Mouse (Mus musculus) embryo, embryonic 11.5 days (tissue): ENCODE data around the gene Sppl2a.
"Not testable (repeated sequence)": the region's sequence is repeated elsewhere in the genome, so short reads cannot be mapped to it uniquely, and the experiment has no call there.

ENCODE experiments used
- DNase-seq: peaks from one replicate; pipeline ENCODE4 v3.0.0-alpha.2; 2012; ENCODE audit warnings: low read depth, low spot score

Sppl2a gene

DNA sequence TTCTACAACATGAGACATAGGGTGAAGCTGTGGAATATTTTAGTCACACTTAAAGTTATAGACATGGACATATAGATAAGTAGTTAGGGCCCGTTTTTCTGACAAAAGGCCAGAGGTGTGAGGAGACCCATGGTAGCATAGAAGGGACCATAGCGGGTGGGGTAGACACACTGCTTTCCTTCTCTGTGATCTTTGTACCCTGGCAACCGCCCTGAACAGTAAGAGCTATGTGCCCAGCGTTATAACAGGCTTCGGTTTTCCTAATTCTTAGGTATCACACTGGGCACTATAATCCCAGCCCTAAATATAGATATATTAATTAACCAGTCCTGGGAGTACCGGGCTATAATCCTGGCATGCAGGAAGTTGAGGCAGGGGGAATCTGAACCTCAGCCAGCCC, 36.1 kb downstream of the Sppl2a start:
- DNase-seq = no peak

DNA sequence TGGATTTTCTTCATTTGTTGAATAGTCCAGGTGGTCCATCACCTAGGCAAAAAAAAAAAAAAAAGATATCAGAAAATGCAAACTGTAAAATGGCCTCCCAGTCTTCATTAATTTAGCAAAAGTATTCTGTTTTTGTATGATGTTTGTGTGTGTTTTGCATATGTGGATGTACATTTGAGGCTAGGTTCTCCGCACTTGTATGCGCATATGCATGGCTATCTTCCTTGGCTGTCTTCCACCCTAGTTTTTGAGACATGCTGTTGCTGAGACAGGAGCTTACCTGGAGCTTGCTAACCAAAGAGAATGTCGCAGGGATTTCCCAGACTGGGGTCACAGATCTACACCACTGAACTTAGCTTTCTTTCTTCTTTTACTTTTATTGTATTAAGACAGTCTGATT, 38.8 kb downstream of the Sppl2a start:
- no peak for DNase-seq

DNA sequence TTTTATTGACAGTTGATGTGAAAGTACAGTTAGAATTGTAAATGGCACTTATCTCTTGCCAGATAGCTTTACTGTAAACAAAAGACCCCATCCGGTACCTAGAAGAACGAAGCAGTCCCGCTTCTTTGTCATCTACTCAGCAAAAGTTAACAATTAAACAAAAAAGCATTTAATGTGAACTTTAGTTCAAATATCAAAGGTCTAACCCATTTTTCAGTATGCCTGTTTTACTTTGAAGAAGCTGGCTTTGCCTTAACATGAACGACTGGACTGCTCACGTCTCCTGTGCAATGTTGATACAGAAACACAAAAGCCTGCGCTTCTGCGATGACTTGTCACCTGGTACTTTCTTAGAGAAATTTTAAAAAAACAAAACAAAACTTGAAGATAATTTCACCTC, 40.7 kb downstream of the Sppl2a start:
- DNase-seq = no peak

DNA sequence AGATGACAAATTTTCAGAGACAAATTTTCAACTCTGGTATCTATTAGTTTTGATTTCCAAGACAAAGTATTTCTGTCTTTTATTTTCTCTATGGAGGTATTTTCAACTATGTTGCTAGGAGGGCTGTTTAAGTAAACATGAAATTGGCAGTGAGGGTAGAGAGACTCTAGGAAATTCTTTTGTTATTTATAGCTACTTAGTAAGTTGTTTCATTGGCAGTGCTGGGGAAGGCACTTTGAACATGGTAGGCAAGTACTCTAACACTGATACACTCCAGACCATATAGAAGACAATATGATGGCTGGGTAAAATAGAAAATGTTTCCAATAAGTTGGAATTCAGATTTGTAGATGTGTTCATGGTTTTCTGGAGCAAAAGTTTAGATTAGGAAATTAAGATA, 41.3 kb downstream of the Sppl2a start:
- DNase-seq = no peak

DNA sequence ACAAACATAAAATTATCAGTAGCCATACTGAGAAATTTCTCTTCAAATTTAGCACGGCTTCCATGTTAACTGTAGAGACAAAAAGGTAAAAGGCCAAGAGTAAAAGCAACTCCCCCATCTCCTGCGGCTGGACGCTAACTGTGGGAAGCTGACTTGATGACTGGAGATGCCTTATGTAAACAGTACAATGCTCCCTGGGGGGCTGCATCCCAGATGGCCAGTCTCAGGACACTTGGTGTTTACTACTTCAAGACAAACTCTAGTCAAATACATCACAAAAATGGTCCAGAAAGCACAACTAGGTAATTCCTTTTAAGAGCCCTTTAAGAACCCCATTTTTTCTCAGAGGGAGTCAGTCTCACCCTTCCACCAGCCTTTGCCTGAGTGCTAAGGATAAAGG, 45.9 kb downstream of the Sppl2a start:
- no peak for DNase-seq

DNA sequence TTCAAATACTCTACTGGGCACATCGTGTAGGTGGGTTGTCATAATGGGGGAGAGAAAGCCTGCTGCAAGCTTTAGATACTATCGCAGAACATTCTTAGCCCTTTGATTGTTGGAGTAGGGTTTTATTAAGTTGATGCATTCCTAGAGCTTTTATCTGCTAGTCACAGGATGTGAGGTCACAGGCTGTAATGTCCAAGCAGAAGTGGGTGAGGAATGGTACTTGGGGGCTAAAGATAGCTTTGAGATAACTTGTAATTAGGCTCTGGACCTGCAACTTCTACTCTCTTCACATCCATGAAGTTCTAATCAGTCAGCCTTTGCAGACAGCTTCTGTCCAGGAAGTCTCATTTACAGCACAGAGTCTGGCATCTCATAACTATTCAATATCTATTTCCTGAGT, 47.2 kb downstream of the Sppl2a start:
- DNase-seq = no peak

DNA sequence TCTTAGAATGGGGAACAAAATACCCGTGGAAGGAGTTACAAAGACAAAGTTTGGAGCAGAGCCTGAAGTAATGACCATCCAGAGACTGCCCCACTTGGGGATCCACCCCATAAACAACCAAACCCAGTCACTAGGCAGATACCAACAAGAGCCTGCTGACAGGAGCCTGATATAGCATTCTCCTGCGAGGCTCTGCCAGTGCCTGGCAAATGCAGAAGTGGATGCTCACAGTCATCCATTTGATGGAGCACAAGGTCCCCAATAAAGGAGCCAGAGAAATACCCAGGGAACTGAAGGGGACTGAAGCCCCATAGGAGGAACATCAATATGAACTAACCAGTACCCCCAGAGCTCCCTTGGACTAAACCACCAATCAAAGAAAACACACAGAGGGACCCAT, 50.3 kb downstream of the Sppl2a start:
- DNase-seq = not testable (repeated sequence)

DNA sequence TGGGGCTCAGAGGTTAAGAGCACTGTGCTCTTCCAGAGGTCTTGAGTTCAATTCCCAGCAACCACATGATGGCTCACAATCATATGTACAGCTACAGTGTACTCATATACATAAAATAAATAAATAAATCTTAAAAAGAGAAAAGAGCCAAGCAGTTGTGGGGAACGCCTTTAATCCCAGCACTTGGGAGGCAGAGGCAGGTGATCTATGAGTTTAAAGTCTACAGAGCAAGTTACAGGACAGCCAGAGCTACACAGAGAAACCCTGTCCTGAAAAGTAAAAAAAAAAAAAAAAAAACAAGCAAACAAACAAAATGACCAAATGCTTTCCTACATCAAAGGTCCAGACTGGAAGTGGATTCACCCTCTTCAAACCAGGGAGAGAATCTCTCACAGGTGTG, 55.0 kb downstream of the Sppl2a start:
- no peak for DNase-seq

DNA sequence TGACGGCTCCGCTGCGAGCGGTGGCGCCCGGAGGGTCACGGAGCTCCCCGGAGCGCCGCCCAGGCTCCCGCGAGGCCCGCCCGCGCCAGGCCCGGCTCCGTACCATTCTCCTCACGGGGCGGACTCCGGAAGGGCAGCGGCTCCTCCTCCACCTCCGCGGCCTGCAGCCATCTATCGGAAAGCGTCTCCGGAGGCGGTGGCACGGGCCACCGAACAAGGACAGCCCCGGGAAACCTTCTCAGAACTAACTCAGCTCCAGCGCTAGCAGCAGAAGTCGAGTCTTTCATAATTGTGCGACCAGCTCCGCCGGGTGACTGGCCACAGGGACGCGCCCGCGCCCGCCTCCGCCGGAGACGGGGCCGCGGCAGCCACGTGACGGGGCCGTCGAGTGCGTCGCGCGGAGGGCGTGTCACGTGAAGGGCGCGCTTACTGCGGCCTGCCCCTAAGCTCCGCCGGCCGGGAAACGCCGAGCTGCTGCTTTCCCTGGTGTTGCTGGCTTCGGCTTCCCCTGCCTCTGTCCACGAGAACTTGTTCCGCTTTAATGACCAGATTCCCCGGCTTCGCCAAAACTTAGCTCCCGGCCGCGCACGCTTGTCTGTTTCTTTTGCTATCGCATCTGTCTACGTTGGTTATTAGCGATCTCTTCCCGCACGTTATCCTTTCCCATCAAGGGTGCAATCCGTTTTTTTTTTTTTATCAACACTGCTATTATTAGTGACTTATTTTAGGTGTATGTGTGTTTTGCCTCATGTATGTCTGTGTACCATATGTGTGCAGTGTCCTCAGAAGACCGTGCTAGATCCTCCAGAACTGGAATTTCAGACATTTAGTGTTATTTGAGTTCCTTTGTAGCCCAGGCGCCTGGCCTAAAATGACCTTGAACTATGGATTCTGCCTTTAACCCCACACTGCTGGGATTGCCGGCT, 56.9 kb downstream of the Sppl2a start, which contains the start of gene Trpm7:
Trpm7 (minus strand) TSS at position 360 of the 926 bp plus-strand sequence.
- DNase-seq = peak; percentile 88

DNA sequence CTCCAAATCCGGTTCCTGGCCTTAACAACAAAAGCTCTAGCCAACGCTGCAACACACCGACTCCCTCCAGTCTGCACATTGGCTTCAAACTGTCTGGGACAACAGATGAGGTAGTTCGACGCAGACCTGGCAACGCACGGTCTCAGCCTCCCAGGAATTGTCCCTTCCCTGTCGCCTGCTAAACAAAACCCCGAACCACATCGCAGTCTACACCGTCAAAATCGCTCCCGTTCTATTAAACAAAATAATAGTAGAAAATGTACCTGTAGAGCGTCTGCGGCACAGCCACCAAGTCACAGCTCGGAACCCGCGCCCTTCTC, 57.6 kb downstream of the Sppl2a start:
- DNase-seq = peak; percentile 42

DNA sequence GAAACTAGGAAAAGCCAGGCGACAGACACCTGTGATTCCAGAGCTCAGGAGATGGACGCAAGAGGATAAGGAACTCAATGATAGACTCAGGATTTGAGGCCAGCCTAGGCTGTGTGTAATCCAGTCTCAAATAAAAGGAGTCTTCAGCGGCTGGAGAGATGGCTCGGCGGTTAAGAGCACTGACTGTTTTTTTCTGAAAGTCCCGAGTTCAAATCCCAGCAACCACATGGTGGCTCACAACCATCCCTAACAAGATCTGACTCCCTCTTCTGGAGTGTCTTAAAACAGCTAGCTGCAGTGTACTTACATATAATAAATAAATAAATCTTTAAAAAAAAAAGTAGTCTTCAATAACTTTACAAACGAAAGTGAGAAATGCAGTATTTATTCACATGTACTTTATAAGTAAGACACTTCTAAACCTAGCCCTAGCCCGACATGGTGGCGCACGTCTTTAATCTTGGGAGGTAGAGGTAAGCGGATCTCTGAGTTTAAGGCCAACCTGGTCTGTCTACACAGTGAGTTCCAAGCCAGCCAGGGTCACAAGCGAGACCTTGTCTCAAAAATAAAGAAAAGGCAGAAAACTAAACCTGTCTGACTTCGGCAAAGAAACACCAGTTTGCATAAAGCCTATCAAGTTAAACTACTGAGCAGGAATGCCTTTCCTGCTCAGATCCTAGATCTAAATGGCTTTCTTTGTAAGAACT, 58.1 kb downstream of the Sppl2a start:
- DNase-seq = no peak

DNA sequence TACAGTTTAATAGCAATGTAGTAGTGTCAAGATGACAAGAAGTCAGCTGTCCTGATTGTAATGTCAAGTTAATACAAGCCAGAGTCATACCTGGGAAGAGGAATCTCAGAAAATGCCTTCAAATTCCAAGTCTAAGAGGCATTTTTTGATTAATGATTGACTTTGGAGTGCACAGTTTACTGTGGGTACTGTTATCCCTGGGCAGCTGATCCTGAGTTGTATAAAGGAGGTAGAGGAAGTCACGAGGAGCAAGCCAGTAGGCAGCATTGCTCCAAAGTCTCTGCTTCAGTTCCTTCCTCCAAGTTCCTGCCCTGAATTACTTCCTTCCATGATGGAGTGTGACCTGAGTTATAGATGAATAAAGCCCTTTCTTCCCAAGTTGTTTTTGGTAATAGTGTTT, 66.7 kb downstream of the Sppl2a start:
- no peak for DNase-seq

DNA sequence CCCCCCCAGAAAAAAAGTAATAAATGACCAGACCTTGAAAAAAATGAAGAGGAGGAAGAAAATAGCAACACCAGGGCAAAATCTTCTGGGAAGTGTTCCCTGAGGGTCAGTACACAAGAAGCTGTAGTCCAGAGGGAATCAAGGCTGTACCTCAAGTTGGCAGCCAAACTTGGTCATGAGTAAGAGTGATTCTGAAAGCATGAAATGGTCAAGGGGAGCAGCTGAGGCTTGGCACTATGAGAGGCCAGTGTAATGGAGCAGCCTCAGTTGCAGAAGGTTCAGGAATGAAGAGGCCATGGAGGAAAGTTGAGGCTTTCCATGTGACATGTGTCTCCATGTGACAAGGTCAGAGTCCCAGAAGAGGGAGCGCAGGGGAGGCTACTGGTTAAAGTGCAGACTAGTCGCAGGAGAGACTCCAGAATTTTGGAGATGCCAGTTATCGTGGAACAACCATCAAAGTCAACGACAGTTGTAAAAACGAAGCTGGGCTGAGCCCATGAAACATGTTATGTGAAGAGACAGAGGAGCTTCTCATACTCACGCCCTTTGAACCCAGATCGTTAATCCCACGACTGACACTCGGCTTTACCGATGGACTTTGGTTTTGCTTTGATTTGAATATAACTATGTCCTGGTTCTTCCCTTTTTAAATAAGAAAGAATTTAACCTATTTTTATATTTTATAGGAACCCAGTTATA, 67.4 kb downstream of the Sppl2a start:
- no peak for DNase-seq

DNA sequence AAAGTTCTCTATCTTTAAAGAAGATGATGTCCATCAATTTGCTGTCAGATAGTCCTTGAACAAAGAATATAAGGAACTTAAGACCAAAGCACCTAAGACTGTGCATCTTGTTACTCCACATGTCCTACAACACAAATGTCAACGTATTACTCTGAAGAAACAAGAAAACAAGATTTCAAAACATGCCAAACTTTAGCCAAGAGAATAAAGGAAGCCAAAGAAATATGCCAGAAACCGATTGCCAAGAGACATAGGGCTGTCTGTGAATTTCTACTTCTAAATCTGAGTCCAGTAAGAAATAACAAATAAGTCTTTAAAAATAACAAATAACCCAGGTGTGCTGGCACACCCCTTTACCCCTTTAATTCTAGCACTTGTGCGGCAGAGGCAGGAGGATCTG, 68.0 kb downstream of the Sppl2a start:
- no peak for DNase-seq

DNA sequence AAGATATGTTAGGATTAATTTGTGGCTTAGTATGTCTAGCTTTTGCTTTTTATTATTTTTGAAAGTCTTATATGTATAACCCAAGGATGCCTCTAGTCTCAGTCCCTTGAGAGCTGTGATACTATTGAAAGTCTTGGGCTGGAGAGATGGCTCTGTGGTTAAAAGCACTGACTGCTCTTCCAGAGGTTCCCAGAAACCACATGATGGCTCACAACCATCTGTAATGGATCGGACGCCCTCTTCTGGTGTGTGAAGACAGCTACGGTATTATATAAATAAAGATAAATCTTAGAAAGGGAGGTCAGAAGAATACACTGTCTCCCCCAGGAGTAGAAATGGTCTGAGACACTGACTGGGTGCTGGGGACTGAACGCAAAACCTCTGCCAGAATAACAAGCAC, 88.3 kb downstream of the Sppl2a start:
- no peak for DNase-seq
